Mouse (Mus musculus) common myeloid progenitor, adult 5-6 weeks (primary cell): ENCODE measurements around the gene Adora2b. TPM values are rescaled to one million over a fixed set of nuclear protein-coding genes. Genes with fewer than 3 reads are reported as not detected.

Experiments
- total RNA-seq: library from RNA; stranded (forward); fragments of 200-1000, 187-1606 nt; gene quantifications from 2 replicates; pipeline ENCODE4 v1.2.3, GENCODE M21; 2017

Gene Adora2b
- total RNA-seq, 1 experiment from 2014 or later, result 0.41 TPM

Other genes starting within 250 kb of the Adora2b start
- 6.1 and 10.2 TPM in 2 replicates for gene Zswim7, start 32.4 kb downstream of the Adora2b start, total RNA-seq
- 11.3 and 17.0 TPM in 2 replicates for gene Ttc19, start 32.5 kb downstream of the Adora2b start, total RNA-seq
- gene Pigl, start 209.5 kb downstream of the Adora2b start, total RNA-seq, result 3.3 and 4.3 TPM in 2 replicates
- 335 and 349 TPM in 2 replicates for gene Ncor1, start 209.6 kb downstream of the Adora2b start, total RNA-seq